Mouse (Mus musculus) heart, postnatal 14 days (tissue): Measurements from ENCODE around the gene Rab30. TPM values are rescaled to one million over a fixed set of nuclear protein-coding genes. Genes with fewer than 3 reads are reported as not detected.
"Not testable (repeated sequence)": the region's sequence is repeated elsewhere in the genome, so short reads cannot be mapped to it uniquely, and the experiment has no call there.

ENCODE experiments used
- DNase-seq, 2 experiments: peaks; one replicate each; pipeline ENCODE4 v3.0.0; 2021 to 2022
- intact Hi-C: fragments of 180-260 bp; cut with DNase I; formaldehyde crosslinking; loops from one replicate; pipeline ENCODE4 v1.15.1; 2025
- long read RNA-seq, 2 experiments: library from polyadenylated mRNA; stranded (forward); transcript quantifications; one replicate each; pipeline ENCODE4 v2.0.0; 2021
- total RNA-seq, 2 experiments: library from RNA; stranded (reverse); gene quantifications; 2 replicates each; pipeline ENCODE4 v1.2.3; 2021

The Rab30 gene
- 10 to 100 TPM; 13.5 to 17.1 TPM for total RNA-seq
- long read RNA-seq, experiment 1, full-length matches to known transcripts: 16 of 17 reads
- long read RNA-seq, experiment 1, partial matches to known transcripts: 0 of 17 reads
- long read RNA-seq, experiment 1, other reads (novel, unspliced or antisense): 1 of 17 reads
- long read RNA-seq, experiment 2, full-length matches to known transcripts: 9 of 17 reads
- long read RNA-seq, experiment 2, partial matches to known transcripts: 0 of 17 reads
- long read RNA-seq, experiment 2, other reads (novel, unspliced or antisense): 8 of 17 reads

- peak; percentile 87 to 90 for DNase-seq
- intact Hi-C loops: loop anchor here (5.0 to 10.0 kb wide), 4 partner anchors 74 to 353 kb away; partner anchors contain the start of genes Ankrd42, Ccdc90b and Pcf11
Observed at GRCm38 (mm10) chr7:92741152-92741860, at the start of gene Rab30. Rab30 (plus strand) TSS chr7:92741603.

GRCm38 (mm10) chr7:92696395-92696794 lies 45.0 kb upstream of the Rab30 start:
- no peak for DNase-seq
- intact Hi-C loops: no loop called here

- DNase-seq: no peak
- intact Hi-C loops: no loop called here
Observed at GRCm38 (mm10) chr7:92698770-92699169, 42.6 kb upstream of the Rab30 start.

GRCm38 (mm10) chr7:92703661-92704060 lies 37.7 kb upstream of the Rab30 start:
- DNase-seq: no peak
- intact Hi-C loops: no loop called here

GRCm38 (mm10) chr7:92705534-92705933 lies 35.9 kb upstream of the Rab30 start:
- DNase-seq: no peak
- intact Hi-C loops: no loop called here

- no peak for DNase-seq
- intact Hi-C loops: no loop called here
Observed at GRCm38 (mm10) chr7:92706711-92707110, 34.7 kb upstream of the Rab30 start.

GRCm38 (mm10) chr7:92709573-92709972 lies 31.8 kb upstream of the Rab30 start:
- intact Hi-C loops: no loop called here
- DNase-seq: no peak

- no peak for DNase-seq
- intact Hi-C loops: no loop called here
Observed at GRCm38 (mm10) chr7:92711593-92711992, 29.8 kb upstream of the Rab30 start.

GRCm38 (mm10) chr7:92715055-92715454 lies 26.3 kb upstream of the Rab30 start:
- intact Hi-C loops: no loop called here
- DNase-seq: no peak

GRCm38 (mm10) chr7:92720156-92720905 lies 21.1 kb upstream of the Rab30 start:
- DNase-seq: no peak
- intact Hi-C loops: no loop called here

- intact Hi-C loops: no loop called here
- no peak for DNase-seq
Observed at GRCm38 (mm10) chr7:92723750-92724149, 17.7 kb upstream of the Rab30 start.

- intact Hi-C loops: no loop called here
- DNase-seq: no peak
Observed at GRCm38 (mm10) chr7:92724261-92724660, 17.1 kb upstream of the Rab30 start.

- DNase-seq, intact Hi-C loops: not testable (repeated sequence)
Observed at GRCm38 (mm10) chr7:92729583-92729982, 11.8 kb upstream of the Rab30 start.

- intact Hi-C loops: loop anchor here (10.0 kb wide), 1 partner anchor 94 kb away; no protein-coding TSS in a partner anchor
- no peak for DNase-seq
Observed at GRCm38 (mm10) chr7:92730465-92730864, 10.9 kb upstream of the Rab30 start.

- intact Hi-C loops: loop anchor here (10.0 kb wide), 1 partner anchor 94 kb away; no protein-coding TSS in a partner anchor
- DNase-seq: no peak
Observed at GRCm38 (mm10) chr7:92730959-92731358, 10.4 kb upstream of the Rab30 start.

- intact Hi-C loops: loop anchor here (10.0 kb wide), 1 partner anchor 93 kb away; no protein-coding TSS in a partner anchor
- no peak for DNase-seq
Observed at GRCm38 (mm10) chr7:92732136-92732535, 9.3 kb upstream of the Rab30 start.

GRCm38 (mm10) chr7:92737560-92737959 lies 3.8 kb upstream of the Rab30 start:
- intact Hi-C loops: loop anchor here (10.0 kb wide), 1 partner anchor 87 kb away; no protein-coding TSS in a partner anchor
- DNase-seq: no peak

GRCm38 (mm10) chr7:92739956-92740355 lies 1.4 kb upstream of the Rab30 start:
- intact Hi-C loops: loop anchor here (5.0 to 10.0 kb wide), 5 partner anchors 73 to 355 kb away; partner anchors contain the start of genes Ankrd42, Ccdc90b and Pcf11
- no peak for DNase-seq

- intact Hi-C loops: loop anchor here (5.0 to 10.0 kb wide), 4 partner anchors 73 to 354 kb away; partner anchors contain the start of genes Ankrd42, Ccdc90b and Pcf11
- DNase-seq: peak in 1 of 2 experiments; percentile 11
Observed at GRCm38 (mm10) chr7:92740411-92741115, 840 bp upstream of the Rab30 start.

- intact Hi-C loops: loop anchor here (2.0 to 10.0 kb wide), 5 partner anchors 19 to 353 kb away; partner anchors contain the start of genes Ankrd42, Ccdc90b and Pcf11
- DNase-seq: peak in 1 of 2 experiments; percentile 21
Observed at GRCm38 (mm10) chr7:92741861-92742249, 452 bp downstream of the Rab30 start.
